Mouse (Mus musculus): ENCODE results near the gene H13. TPM values are rescaled to one million over a fixed set of nuclear protein-coding genes. Genes with fewer than 3 reads are reported as not detected.
A peak's percentile ranks its signal among the peaks of the same experiment; 100 is the strongest.

H13 gene
- polyA plus RNA-seq, 1 experiment: 95.2 TPM

DNA sequence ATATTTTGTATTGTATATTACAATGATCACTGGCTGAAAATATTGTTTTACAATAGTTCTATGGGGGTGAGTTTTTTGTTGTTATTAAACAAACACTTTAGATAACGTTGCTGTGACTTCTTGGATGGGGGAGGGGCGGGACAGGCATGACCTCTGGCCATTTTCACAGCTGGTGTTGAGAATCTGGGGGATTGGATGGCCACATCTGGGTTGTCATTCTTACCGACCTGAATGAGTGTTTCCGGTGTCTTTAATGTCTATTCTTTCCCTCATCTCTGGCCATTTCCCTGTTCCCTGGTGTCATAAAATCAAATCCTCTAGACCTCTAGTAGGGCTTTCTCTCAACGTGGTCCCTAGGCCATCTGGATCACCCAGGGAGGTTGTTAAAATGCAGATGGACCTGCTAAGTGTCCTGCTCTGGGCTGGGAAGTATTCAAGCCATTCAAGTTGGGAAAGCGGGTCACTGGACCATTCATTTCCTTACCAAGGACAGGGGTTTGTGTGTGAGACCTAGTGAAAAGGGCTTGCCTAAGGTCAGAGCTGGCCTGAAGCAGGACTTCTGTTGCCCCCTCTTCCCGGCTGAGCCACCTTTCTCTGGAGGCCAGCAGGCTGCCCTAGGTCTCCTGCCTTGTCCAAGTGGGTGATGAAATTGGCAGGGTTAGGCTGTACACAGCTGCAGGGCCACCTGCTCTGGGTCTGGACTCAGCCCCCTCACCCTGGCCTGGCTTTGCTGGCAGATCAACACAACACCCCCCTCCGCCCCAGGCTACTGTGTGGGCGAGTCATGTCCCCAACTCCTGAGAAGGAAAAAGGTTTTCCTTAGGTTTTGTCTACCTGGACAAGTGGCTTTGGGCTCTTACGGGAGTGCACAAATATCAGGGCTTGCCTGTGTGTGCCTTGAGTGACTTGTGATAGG, 68.3 kb downstream of the H13 start:
- Histone ChIP-seq H3K4me1 (ENCODE audit: control insufficient read depth, insufficient read depth, low read length) (peaks cover 27% of the 10 kb centered on the region), H3K27ac (ENCODE audit: insufficient read depth, low read depth, low read length) (no peak overlapping the region)
- no peak for TF ChIP-seq CTCF (IDR thresholded peaks at IDR 0.05; ENCODE audit: low read depth, low read length)
- TF ChIP-seq POLR2A (IDR thresholded peaks at IDR 0.05; ENCODE audit: borderline replicate concordance, low read depth, low read length): no peak

DNA sequence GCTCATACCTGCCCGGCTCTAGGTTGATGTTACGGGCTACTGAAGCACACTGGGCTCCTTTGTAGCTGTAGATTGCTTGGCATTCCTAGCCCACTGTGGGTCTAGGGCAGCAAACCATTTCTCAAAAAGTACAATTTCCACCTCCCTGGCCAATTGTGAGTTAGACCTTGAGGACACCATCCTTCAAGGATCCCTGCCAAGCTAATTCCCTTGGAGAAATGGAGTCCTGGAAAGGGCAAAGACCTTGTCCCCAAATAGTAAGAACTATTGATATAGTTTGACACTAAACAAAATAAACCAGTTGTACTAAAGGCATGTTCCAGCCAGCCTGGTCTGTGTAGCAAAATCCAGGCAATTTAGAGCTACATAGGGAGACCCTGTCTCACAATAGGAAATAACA, 69.1 kb downstream of the H13 start:
- no peak for TF ChIP-seq POLR2A (IDR thresholded peaks at IDR 0.05; ENCODE audit: borderline replicate concordance, low read depth, low read length)
- Histone ChIP-seq H3K4me1 (ENCODE audit: control insufficient read depth, insufficient read depth, low read length) (peaks cover 27% of the 10 kb centered on the region), H3K27ac (ENCODE audit: insufficient read depth, low read depth, low read length) (no peak overlapping the region), H3K4me3 (ENCODE audit: insufficient read depth, low read length) (no peak overlapping the region)

More for the DNA sequence above, 68.3 kb downstream of the H13 start:
- H3K4me3 ChIP-seq (ENCODE audit: insufficient read depth, low read length): no peak overlapping the region

DNA sequence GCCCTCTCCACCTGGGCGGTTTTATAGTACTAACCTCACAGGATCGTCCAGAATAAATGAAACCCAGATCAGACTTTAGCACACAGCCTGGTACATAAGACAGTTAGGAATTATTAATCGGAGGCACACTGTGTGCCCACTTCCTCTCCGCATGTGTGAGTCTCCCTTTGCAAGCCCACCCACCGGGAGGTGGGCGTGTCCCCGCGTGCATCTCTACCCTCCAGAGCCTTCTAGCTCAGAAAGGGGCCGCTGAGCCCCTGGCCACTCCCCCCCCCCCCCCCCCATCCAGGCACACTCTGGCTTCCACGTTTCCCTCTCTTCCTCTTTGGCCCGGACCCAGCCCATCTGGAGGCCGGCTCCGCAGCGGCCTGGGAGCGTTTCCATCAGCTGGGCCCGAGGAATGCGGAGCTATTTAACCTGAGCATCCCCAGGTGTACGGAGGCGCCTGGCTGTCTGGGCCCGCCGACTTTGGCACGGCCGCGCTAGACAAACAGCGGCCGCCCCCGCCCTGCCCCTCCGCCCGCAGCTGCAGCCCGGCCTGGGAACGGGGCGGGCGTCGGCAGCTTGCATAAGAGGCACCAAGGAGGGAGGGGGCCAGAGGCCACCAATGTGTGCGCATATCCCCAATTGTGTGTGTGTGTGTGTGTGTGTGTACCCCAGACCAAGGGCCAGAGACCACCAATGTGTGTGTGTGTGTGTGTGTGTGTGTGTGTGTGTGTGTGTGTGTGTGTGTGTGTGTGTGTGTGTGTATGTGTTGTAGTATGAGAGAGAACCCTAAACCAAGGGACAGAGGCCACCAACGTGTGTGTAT, 70.0 kb downstream of the H13 start:
- peak overlapping the region; percentile 64 for H3K4me3 ChIP-seq (ENCODE audit: insufficient read depth, low read length)
- no peak overlapping the region; the same call in 1 of the 2 replicates for H3K27ac ChIP-seq (ENCODE audit: insufficient read depth, low read depth, low read length)
- H3K4me1 ChIP-seq (ENCODE audit: control insufficient read depth, insufficient read depth, low read length): peaks cover 27% of the 10 kb centered on the region
- TF ChIP-seq CTCF (IDR thresholded peaks at IDR 0.05; ENCODE audit: low read depth, low read length): no peak
- no peak for TF ChIP-seq POLR2A (IDR thresholded peaks at IDR 0.05; ENCODE audit: borderline replicate concordance, low read depth, low read length)

DNA sequence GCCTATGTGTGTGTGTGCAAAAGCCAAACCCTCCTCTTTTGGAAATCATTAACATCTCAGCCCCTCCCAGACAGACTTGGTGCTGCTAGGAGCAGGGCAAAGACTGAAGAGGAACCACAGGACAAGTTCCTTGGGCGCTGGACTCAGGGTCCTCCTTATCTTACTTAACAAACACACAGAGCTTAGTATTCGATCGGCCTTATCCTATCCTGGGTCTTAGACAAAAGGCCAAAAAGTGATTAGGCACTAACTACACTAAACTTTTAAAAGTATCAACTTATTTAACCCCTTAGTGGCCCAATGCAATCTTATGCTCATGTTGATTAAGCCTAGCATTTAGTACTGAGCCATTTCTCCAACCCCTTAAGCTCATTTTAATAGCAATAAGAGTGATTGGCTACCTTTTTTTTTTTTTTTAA, 70.6 kb downstream of the H13 start:
- no peak for TF ChIP-seq CTCF (IDR thresholded peaks at IDR 0.05; ENCODE audit: low read depth, low read length)
- Histone ChIP-seq H3K4me1 (ENCODE audit: control insufficient read depth, insufficient read depth, low read length) (peaks cover 27% of the 10 kb centered on the region), H3K4me3 (ENCODE audit: insufficient read depth, low read length) (peak overlapping the region; percentile 64), H3K27ac (ENCODE audit: insufficient read depth, low read depth, low read length) (no peak overlapping the region)

DNA sequence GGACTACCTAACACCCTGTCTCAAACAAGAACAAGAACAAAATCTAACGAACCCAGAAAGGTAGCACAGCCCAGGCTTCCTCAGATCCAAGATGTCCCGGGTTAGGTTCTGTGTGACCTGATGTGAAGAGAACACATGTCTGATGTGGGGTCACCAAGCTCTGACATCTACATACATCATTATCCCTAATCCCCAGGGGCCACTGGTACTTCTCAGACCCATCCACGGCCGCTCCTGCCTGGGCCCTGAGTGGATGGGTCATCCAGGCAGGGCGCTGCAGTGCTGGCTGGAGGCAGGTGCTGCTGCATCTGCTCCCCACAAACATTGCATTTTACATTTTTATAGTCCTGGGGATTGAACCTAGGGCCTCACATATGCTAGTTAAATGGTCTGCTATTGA, 71.2 kb downstream of the H13 start:
- Histone ChIP-seq H3K4me1 (ENCODE audit: control insufficient read depth, insufficient read depth, low read length) (peaks cover 27% of the 10 kb centered on the region), H3K4me3 (ENCODE audit: insufficient read depth, low read length) (no peak overlapping the region), H3K27ac (ENCODE audit: insufficient read depth, low read depth, low read length) (no peak overlapping the region)
- TF ChIP-seq POLR2A (IDR thresholded peaks at IDR 0.05; ENCODE audit: borderline replicate concordance, low read depth, low read length) (no peak), CTCF (IDR thresholded peaks at IDR 0.05; ENCODE audit: low read depth, low read length) (no peak)

DNA sequence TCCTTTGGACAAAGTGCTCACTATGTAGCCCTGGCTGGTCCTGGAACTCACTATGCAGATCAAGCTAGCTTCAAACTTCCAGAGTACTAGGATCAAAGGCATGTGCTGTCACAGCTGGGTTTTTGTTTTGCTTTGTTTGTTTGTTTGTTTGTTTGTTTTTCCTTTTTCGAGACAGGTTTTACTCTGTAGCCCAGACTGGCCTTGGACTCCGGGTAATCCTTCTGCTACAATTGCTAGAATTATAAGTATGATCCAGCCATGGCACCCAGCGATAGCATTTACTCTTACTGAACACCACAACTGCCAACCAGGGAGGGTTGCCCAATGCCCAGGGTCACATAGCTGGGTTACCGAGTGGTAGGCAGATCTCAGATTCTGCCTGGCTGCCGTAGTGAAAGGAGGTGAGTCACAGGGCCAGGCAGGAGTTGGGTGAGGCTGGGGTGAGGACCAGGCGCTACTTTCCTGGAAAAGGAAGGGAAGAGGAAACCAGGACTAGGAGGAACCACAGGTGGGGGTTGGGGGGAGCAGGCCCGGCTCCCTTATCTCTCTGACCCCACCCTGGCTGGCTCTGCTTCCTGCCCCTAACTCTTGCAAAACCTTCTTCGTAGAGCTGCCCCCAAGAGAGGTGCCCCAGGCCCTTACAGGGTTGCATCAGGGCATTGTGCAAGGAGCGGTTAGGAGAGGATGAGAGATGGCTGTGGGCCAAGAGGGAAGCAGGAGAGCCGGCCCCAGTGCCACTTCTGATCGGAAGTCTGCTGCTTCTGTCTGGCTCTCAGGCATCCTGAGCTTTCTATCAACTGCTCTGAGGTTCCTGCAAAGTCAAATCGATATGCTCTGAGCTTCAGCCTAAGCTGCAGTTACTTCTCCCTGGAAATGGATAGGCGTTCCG, 72.1 kb downstream of the H13 start:
- peak overlapping the region; percentile 24 for H3K4me3 ChIP-seq (ENCODE audit: insufficient read depth, low read length)
- TF ChIP-seq POLR2A (IDR thresholded peaks at IDR 0.05; ENCODE audit: borderline replicate concordance, low read depth, low read length) (no peak), CTCF (IDR thresholded peaks at IDR 0.05; ENCODE audit: low read depth, low read length) (no peak)
- peak overlapping the region; percentile 58 for H3K27ac ChIP-seq (ENCODE audit: insufficient read depth, low read depth, low read length)
- H3K4me1 ChIP-seq (ENCODE audit: control insufficient read depth, insufficient read depth, low read length): peaks cover 27% of the 10 kb centered on the region

DNA sequence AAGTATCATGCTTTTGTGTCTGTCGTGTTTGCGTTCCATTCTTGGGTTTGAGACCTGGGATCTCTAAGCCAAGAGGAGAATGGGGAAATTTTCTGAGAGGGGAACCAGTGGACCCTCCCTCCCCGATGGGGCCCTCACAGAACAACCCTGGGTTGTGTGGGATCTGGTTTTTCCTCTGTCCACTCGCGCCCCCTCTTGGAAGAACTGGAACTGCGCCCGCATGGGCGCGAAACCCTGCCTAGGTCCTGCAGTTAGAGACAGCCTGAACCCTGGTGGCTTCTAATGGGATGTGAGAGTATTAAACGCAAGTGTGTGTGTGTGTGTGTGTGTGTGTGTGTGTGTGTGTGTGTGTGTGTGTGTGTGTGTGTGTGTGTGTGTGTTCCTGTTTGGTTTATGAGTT, 73.2 kb downstream of the H13 start:
- TF ChIP-seq POLR2A (IDR thresholded peaks at IDR 0.05; ENCODE audit: borderline replicate concordance, low read depth, low read length): no peak
- peak; percentile 59 for TF ChIP-seq CTCF (IDR thresholded peaks at IDR 0.05; ENCODE audit: low read depth, low read length)
- Histone ChIP-seq H3K4me3 (ENCODE audit: insufficient read depth, low read length) (peak overlapping the region; percentile 24; the same call in 1 of the 2 replicates), H3K27ac (ENCODE audit: insufficient read depth, low read depth, low read length) (peak overlapping the region; percentile 30), H3K4me1 (ENCODE audit: control insufficient read depth, insufficient read depth, low read length) (peaks cover 25% of the 10 kb centered on the region)

DNA sequence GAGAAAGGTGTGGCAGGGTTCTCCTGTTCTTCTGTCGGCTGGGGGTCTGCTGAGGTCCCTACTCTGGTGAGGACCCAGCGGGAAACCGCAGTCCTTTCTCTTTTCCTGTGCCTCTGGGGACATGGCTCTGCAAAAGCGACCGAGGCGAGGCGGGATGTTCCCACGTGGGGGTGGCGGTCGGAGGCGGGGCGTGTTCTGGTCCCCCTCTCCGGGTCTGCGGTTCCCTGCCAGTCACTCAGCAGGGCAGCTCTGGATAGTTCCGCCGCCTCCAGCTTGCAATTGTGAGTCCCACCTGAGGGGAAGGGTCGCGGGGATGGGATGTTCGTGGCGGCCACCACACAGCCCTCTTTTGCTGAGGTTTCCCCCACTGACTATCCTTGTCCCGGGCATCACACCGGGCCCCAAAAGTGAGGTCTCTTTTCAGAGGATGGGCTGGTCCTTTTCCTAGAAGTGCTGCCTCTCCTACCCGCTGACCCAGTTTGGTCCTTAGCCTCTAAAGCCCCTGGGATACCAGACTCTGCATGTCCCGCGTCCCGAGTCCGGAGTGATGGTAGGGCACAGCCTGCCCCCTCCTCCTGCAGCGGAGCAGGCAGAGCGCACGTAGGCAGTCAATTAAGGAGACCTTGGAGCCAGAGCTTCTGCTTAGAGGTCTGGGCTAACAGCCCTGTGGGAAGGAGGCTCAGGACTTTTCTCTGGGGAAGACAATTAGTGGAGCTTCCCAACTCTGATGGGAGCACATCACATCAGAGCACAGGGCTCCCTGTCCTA, 84.9 kb downstream of the H13 start, which contains the start of gene Cox4i2:
TSS of gene Cox4i2 (plus strand) at position 230 of the 768 bp plus-strand sequence.
- no peak within 1 kb of the TSS for H3K4me3 ChIP-seq (ENCODE audit: insufficient read depth, low read length)
- no peak within 1 kb of the TSS for H3K27ac ChIP-seq (ENCODE audit: insufficient read depth, low read depth, low read length)
- TF ChIP-seq POLR2A (IDR thresholded peaks at IDR 0.05; ENCODE audit: borderline replicate concordance, low read depth, low read length) (no peak), CTCF (IDR thresholded peaks at IDR 0.05; ENCODE audit: low read depth, low read length) (no peak)
- peaks cover 18% of the 10 kb centered on the region for H3K4me1 ChIP-seq (ENCODE audit: control insufficient read depth, insufficient read depth, low read length)
